Mouse (Mus musculus) embryo, embryonic 11 days (tissue): ENCODE data around the gene Ccnd3.
A peak's percentile ranks its signal among the peaks of the same experiment; 100 is the strongest.

Experiments used
- DNase-seq: peaks from one replicate; pipeline ENCODE4 v3.0.0-alpha.2; 2015

Ccnd3 gene

GRCm38 (mm10) chr17:47516232-47516631 lies 11.4 kb downstream of the Ccnd3 start:
- no peak for DNase-seq

DNA sequence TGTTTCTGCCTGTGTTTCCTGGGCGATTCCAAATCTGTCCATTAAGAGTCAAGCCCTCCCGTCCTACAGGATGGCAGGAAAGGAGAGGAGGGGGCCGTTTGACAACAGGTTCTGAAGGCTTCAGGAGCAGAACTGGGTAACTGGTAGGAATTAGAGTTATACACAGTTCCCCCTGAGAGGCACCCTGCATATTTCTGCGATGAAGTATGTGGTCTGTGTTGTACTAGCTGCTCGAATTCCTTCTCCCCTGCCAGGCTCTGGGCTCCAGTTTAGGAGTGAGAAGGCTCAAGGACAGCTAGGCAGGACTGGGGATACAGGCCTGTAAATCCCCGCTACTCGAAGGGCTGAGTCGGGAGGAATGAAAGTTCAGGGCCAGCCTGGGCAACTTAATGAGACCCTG lies 13.4 kb downstream of the Ccnd3 start:
- DNase-seq: peak; percentile 59

DNA sequence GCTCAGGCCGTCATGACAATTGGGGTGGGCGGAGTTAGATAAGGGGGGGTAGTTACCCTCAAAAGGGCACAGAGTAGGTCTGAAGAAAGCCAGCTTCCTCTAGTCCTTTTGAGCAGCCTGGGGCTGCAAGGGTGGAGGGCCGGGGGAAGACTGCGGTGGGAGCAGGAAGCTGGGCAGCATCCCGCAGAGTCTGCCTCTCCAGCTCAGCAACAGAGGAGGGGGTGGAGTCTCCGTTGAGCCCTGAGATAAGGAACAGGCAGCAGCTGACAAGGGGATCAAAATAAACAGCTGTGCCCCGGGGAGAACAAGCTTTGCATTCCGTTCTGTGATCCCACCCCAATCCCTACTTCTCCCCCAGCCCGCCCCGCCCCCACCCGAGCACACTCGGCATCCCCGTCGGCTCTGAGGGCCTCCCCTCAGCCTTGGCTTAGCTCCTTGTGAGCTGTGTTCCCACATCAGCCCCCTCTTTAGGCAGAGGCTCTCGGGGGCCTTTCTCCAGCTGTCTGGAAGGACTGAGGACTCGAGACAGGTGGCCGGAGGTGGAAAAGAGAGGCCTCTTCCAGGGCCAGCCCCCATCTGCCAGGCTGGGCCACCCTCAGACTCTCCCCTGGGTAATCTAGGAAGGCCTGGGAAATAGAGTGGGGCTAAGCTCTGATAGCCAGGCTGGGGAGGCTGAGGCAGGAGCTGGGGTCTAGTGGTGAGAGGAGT lies 16.9 kb downstream of the Ccnd3 start:
- peak; percentile 89 for DNase-seq

DNA sequence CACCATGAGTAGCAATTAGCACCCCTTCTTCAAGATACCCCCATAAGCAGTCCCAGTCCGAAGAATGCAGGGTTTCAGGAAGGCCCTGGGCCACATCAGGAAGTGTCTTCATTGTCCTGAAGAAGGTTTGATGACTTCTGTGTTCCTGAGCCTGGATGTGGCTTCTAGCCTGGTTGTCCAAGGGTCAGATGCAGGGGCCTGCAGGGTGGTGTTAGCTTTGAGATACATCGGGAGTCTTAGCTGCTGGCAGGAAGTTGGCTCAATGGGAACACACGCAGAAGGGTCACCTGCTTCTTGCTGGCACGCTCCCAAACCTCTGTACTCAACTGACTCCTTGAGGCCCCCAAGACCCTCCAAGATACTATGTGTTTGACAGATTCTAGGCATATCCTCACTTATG lies 17.7 kb downstream of the Ccnd3 start:
- no peak for DNase-seq

DNA sequence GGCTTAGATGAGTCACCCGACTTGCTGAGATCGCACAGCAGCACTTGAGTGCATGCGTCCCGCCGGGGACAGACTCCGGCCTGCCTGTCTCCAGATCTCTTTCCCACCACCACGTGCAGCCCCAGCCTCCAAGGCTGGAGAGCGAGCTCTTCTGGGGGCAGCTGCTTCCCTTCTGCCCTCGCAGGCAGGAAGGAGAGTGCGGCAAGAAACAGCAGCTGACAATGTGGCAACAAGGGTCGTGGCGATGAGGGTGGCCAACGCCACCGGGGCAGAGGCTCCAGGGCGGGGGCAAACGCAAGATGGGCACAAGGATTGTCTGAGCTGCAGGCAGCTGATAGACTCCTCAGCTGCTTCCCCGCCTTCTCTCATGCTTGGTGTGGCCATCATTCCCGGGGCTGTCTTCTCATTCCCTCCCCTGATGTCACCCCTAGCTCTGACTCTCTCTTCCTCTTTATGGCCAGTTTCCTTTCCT lies 18.4 kb downstream of the Ccnd3 start:
- DNase-seq: no peak

DNA sequence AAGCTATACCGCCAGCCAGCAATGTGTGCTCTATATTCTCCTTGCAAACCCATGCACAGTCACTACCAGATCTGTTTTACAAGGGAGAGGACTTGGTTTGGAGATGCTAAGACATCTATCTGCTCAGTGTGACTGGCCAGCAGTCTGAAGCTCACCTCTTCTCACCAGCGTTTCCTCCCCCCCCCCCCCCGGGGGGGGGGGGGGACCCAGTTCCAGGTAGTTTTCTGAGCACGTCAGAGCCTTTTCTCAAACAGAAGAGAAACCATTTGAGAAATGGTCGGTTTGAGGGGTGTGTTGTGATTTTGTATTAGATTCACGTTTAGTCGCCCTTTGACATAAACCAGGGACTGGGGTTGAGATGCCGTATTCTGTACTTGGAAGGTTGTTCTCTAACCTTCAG lies 19.2 kb downstream of the Ccnd3 start:
- DNase-seq: no peak

- DNase-seq: no peak
These were observed 20.1 kb downstream of the Ccnd3 start for GRCm38 (mm10) chr17:47524991-47525390.

GRCm38 (mm10) chr17:47526856-47527520 lies 22.1 kb downstream of the Ccnd3 start:
- DNase-seq: no peak

DNA sequence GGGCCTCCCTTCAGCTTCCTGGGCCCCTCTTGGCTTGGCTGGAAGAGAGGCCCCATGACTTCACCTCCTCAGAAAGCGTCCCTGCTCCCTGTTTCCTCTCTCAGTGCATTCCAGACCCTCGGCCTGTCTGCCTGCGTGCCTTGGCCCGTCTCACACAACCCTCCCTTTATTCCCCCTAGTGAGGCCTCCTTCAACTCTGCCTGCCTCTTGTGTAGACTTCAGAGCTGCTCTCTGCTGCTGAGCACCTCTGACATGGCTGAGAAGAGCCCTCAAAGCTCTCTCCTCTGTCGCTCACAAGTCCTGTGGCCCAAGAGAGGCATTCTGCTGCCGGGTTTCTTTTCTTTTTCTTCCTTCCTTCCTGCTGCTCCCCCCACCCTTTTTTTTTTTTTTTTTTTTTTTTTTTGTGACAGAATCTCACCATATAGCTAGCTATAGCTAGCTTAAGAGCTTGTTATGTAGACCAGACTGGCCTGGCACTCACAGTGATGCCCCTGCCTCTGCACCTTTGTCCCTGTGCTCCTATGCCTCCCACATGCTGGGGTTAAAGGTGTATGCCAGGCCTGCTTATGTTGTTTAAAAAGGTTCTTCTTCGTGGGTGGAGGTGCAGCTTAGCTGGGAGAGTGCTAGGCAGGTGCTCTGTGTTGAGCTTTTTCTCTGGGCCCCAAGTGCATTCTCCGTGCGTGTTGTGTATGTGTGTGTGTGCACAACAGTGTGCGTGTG lies 22.9 kb downstream of the Ccnd3 start:
- DNase-seq: peak; percentile 51

GRCm38 (mm10) chr17:47528919-47529318 lies 24.1 kb downstream of the Ccnd3 start:
- no peak for DNase-seq

- no peak for DNase-seq
These were observed 24.7 kb downstream of the Ccnd3 start for GRCm38 (mm10) chr17:47529595-47529994.

- no peak for DNase-seq
These were observed 26.6 kb downstream of the Ccnd3 start for GRCm38 (mm10) chr17:47531387-47531818.

- no peak for DNase-seq
These were observed 27.5 kb downstream of the Ccnd3 start for GRCm38 (mm10) chr17:47532364-47532763.

DNA sequence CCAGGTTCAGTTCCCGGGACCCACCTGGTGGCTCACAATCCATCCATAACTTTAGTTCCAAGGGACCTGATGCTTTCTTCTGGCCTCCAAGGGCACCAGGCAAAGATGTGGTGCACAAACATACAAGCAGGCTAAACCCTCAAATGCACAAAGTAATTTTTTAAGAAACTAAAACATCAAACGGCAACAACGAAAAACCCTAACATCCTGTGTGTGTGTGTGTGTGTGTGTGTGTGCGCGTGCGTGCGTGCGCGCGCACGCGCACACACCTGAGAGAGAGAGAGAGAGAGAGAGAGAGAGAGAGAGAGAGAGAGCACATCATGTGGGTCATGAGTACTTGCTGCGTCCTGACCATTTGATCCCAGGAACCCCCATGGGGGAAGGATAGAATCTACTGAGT lies 28.8 kb downstream of the Ccnd3 start:
- DNase-seq: no peak

DNA sequence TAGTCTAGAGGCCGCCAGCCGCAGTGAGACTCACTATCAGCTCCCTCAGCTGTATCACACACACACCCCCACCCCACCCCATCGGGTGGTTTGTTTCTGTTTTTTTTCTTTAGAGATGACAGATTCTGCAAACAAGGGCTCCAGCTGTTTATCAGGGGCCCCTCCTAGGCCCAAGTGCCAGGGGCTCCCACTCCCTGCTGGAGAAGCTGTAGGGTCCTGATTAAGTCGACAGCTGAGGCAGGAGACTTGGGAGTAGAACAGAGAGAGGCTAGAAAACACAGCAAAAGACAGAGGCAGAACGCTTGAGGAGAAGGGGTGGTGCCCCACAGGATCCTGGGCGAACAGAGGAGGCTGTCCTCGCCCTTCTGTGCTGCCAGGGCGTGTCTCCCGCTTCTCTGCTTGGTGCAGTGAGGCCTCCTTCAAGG lies 31.0 kb downstream of the Ccnd3 start:
- DNase-seq: no peak

DNA sequence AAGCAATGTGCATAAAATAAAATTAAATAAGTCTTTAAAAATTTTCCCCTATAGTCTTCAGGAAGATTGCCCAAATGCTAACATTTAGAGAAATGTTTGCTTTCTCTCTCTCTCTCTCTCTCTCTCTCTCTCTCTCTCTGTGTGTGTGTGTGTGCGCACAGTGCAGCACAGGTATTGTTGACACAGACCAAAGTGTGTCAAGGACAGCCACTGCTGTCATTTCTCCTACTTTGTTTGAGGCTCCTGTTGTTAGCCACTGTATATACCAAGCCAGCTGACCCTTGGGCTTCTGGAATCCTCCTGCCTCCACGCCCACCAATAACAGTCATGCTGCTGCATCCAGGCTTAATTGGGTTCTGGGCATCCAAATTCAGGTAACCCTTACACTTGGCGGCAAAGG lies 33.2 kb downstream of the Ccnd3 start:
- DNase-seq: no peak

- DNase-seq: no peak
These were observed 34.3 kb downstream of the Ccnd3 start for GRCm38 (mm10) chr17:47539128-47539527.

GRCm38 (mm10) chr17:47542061-47542460 lies 37.2 kb downstream of the Ccnd3 start:
- no peak for DNase-seq

GRCm38 (mm10) chr17:47543051-47543650 lies 38.3 kb downstream of the Ccnd3 start:
- DNase-seq: no peak

DNA sequence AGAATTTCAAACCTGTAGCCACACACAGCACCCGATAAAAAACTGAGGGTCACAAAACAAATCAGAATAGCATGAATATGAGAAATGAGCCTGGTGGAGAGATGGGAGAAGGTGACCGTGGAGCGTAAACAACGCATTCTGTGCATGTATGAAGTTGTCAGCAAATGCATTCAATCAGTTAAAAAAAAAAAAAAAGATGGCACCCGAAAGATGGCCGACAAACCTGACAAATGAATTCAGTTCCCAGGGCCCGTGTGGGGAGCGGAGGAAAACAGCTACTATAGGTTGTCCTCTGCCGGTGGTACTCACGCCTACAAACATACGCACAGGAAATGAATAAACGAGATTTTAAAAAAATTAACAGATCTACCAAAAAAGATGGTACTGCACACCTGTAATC lies 40.3 kb downstream of the Ccnd3 start:
- DNase-seq: no peak

DNA sequence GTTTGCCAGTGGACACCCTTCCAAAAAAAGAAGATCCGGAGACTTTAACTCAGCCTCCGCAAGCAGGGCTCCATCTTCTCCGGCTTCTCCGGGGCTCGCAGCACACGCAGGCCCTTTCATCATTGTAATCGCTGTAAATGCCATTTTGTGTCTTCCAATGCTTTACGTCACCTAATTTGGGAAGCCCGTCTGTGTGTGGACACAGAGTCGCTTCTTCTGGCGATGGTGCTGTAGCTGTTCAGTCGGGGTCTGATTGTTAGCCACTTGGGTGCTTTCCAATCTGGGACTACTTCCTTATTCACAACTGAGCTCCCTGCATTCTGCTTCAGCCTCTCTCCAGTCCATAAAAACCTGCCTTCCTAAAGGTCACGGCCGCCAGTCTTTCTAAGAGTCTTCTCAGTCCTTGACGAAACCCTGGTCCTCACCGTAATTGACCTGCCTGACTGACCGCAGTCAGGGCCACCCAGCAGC lies 41.0 kb downstream of the Ccnd3 start:
- no peak for DNase-seq

- no peak for DNase-seq
These were observed 46.2 kb downstream of the Ccnd3 start for GRCm38 (mm10) chr17:47551049-47551448.

- DNase-seq: no peak
These were observed 48.1 kb downstream of the Ccnd3 start for GRCm38 (mm10) chr17:47552994-47553393.
